Mouse (Mus musculus) intestine, embryonic 16.5 days (tissue): ENCODE results near the gene Gm42878. TPM values are rescaled to one million over a fixed set of nuclear protein-coding genes. Genes with fewer than 3 reads are reported as not detected.

Source experiments
- ATAC-seq: fragments of 200-750 bp; cut with Nextera tagmentation; 2 replicates; pipeline ENCODE4 v1.8.0; 2017; ENCODE audit warnings: moderate TSS enrichment, moderate library complexity
- H3K27ac ChIP-seq: fragments of 300-500 bp; sonication (generic); 2 replicates; pipeline ENCODE4 v1.5.1; 2014; ENCODE audit warnings: mild to moderate bottlenecking, low read length
- H3K27me3 ChIP-seq: fragments of 300-500 bp; sonication (generic); replicated peaks from 2 replicates; pipeline ENCODE4 v1.6.1; 2014; ENCODE audit warnings: low read length, control low read depth, mixed read lengths; ENCODE audit not compliant: control insufficient read depth, insufficient read depth
- H3K36me3 ChIP-seq: fragments of 300-500 bp; sonication (generic); 2 replicates; pipeline ENCODE4 v1.6.1; 2014; ENCODE audit warnings: low read length, control low read depth; ENCODE audit not compliant: control insufficient read depth, insufficient read depth
- H3K4me1 ChIP-seq: fragments of 300-500 bp; sonication (generic); 2 replicates; pipeline ENCODE4 v1.6.1; 2014; ENCODE audit warnings: low read length, control low read depth, mixed read lengths; ENCODE audit not compliant: control insufficient read depth, insufficient read depth
- H3K4me2 ChIP-seq: fragments of 300-500 bp; sonication (generic); 2 replicates; pipeline ENCODE4 v1.6.1; 2014; ENCODE audit warnings: low read depth, low read length, control low read depth
- H3K4me3 ChIP-seq: fragments of 300-500 bp; sonication (generic); 2 replicates; pipeline ENCODE4 v1.5.1; 2014; ENCODE audit warnings: mild to moderate bottlenecking, low read length
- H3K9ac ChIP-seq: fragments of 300-500 bp; sonication (generic); 2 replicates; pipeline ENCODE4 v1.6.1; 2014; ENCODE audit warnings: low read depth, low read length
- H3K9me3 ChIP-seq: fragments of 300-500 bp; sonication (generic); 2 replicates; pipeline ENCODE4 v1.6.1; 2016; ENCODE audit warnings: low read length, control low read depth; ENCODE audit not compliant: control insufficient read depth
- WGBS: fragments of 180-500 bp; shearing (Covaris S2); extraction: QIAGEN DNeasy Blood & Tissue Kit; methylation state at CpG from one replicate; pipeline ENCODE4 v1.1.7; 2014; 5-methylcytosine and 5-hydroxymethylcytosine counted together
- polyA plus RNA-seq: library from polyadenylated mRNA; unstranded; fragments of >200 nt; fragmentation: Nextera tagmentation; extraction: Ambion mirVana; gene quantifications from 2 replicates; pipeline ENCODE4 v1.2.1, GENCODE M21; 2015

The Gm42878 gene
- polyA plus RNA-seq, 1 experiment from 2014 or later = not detected

DNA sequence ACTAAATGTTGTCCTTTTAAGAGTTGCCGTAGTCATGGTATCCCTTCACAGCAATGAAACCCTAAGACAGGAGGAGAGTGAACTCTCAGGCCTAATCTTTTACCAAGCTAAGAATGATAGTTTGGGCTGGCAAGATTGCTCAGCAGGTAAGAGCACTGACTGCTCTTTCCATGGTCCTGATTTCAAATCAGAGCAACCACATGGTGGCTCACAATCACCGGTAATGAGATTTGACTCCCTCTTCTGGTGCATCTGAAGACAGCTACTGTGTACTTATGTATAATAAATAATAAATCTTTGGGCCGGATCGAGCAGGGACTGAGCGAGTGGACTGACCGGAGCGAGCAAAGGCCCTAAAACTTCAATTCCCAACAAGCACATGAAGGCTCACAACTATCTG, 4.0 kb downstream of the Gm42878 start:
- Histone ChIP-seq H3K9ac (no peak overlapping the region), H3K4me2 (no peak overlapping the region), H3K9me3 (no peaks in the 10 kb centered on the region), H3K4me1 (peaks cover 13% of the 10 kb centered on the region), H3K36me3 (0 out of 2 replicates have a peak, but pooled peaks cover 4% of the 10 kb centered on the region), H3K4me3 (no peak overlapping the region), H3K27me3 (no peaks in the 10 kb centered on the region), H3K27ac (no peak overlapping the region)
- no peak for ATAC-seq
- 73% methylated on average over 7 of the region's 7 CpGs for WGBS

DNA sequence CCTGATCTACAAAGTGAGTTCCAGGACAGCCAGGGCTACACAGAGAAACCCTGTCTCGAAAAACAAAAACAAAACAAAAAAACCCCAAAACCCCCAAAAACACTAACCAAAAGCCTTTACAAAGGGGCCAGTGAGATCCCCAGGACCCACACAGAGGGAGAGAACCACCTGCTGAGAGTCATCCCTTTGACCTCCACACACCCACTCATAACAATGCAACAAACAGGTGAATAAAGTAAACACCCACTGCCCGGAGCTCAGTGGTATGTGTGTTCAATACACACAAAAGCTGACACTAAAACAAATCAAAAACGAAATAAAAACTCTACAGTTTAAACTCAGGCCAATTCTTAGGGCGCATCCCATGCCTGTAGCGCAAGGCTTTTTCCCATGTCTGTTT, 5.2 kb downstream of the Gm42878 start:
- Histone ChIP-seq H3K9me3 (no peaks in the 10 kb centered on the region), H3K4me3 (no peak overlapping the region), H3K27me3 (no peaks in the 10 kb centered on the region), H3K36me3 (peaks cover 8% of the 10 kb centered on the region; the same call in 1 of the 2 replicates), H3K9ac (no peak overlapping the region), H3K27ac (no peak overlapping the region), H3K4me1 (peaks cover 13% of the 10 kb centered on the region), H3K4me2 (no peak overlapping the region)
- ATAC-seq = no peak
- WGBS = 86% methylated on average over 5 of the region's 5 CpGs

DNA sequence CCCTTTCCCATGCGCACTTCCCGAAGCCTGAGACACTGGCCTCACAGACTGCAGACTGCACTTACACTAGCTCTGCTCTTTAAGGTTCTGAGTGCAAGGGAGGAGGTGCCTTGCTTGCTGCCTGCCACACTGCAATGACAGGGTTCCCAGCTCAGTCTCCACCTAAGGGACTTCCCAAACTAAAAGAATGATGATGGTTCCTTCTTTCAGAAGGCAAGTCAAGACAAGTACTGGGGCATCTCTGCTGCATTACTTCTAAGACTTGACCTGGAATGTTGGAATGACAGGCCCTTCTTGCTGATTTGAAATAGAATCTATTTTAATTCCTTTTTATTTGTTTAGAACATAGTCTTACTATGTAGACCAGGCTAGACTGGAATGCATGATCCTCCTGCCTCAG, 7.7 kb downstream of the Gm42878 start:
- ATAC-seq = no peak
- Histone ChIP-seq H3K27me3 (no peaks in the 10 kb centered on the region), H3K4me2 (no peak overlapping the region), H3K4me3 (no peak overlapping the region), H3K4me1 (0 out of 2 replicates have a peak, but pooled peaks cover 2% of the 10 kb centered on the region), H3K27ac (no peak overlapping the region), H3K36me3 (peaks cover 13% of the 10 kb centered on the region; the same call in 1 of the 2 replicates), H3K9me3 (no peaks in the 10 kb centered on the region), H3K9ac (no peak overlapping the region)
- WGBS = 84% methylated on average over 2 of the region's 2 CpGs

DNA sequence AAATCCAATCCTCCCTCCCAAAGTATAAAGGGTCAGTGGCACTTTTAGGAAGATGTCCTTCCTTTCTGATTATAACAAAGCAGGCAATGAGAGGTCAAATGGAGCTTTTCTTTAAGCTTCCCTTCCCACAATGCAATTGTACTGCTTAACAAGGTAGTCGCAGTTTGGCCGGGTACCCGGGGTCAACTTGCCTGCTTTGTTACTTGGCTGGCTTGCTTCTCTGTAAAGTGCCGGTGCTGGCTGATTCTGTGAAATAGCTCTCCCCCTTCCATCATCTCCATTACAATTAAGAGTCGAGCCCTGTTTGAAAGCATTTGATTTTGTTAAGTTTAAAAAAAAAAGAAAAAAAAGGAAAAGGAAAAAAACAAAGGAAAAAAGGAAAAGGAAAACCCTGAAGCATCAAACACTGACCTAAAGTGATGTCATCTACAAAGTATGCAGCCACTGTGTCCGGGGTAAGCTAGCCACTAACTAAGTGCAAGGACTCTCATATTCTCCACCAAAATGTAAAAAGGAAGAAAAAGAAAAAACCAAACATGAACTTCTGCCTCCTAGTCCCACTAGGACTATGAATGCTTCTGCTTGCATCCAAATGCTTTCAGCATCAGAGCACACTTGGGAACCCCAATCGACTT, 8.2 kb downstream of the Gm42878 start:
- 69% methylated on average over 7 of the region's 7 CpGs for WGBS
- Histone ChIP-seq H3K27me3 (no peaks in the 10 kb centered on the region), H3K4me1 (no peaks in the 10 kb centered on the region), H3K27ac (no peak overlapping the region), H3K4me3 (no peak overlapping the region), H3K4me2 (no peak overlapping the region), H3K36me3 (peaks cover 17% of the 10 kb centered on the region), H3K9ac (no peak overlapping the region), H3K9me3 (no peaks in the 10 kb centered on the region)
- ATAC-seq = no peak

DNA sequence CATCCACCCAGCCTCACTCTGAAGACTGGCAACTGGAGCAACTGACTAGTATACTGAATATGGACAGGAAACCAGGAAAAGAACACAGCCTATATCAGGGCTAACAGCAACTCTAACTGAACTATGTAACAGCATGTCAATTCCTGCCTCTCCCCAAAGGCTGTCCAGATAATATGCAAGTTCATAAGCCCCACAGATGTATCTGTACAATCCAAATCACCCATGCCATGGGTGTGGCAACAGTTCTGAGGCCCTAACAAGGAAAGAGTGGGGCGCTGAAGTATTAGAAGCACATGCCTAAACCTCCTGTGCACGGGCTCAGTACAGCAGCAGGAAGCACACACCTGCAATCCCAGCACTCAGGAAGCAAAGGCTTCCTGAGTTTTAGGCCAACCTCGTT, 10.2 kb downstream of the Gm42878 start:
- Histone ChIP-seq H3K36me3 (peaks cover 18% of the 10 kb centered on the region), H3K4me1 (no peaks in the 10 kb centered on the region), H3K27ac (no peak overlapping the region), H3K4me3 (no peak overlapping the region), H3K27me3 (no peaks in the 10 kb centered on the region), H3K4me2 (no peak overlapping the region), H3K9ac (no peak overlapping the region), H3K9me3 (no peaks in the 10 kb centered on the region)
- WGBS = 84% methylated on average over 3 of the region's 3 CpGs
- ATAC-seq = no peak

DNA sequence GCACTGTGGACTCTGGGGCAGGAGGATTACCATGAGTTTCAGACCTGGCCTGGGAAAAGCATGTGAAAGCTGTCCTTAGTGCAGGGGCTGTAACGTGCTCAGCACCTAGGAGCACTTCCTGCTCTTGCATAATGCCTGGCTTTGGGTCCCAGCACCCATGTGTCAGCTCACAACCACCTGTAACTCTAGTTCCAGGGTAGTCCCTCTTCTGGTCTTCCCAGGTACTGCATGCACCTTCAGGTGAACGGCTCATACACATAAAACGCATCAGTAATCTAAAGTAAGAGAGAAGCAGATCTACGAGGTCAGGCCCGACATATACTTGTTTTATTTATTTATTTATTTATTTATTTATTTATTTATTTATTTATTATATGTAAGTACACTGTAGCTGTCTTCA, 10.8 kb downstream of the Gm42878 start:
- 93% methylated on average over 5 of the region's 5 CpGs for WGBS
- Histone ChIP-seq H3K27me3 (no peaks in the 10 kb centered on the region), H3K36me3 (peaks cover 24% of the 10 kb centered on the region), H3K27ac (no peak overlapping the region), H3K9me3 (no peaks in the 10 kb centered on the region), H3K4me1 (no peaks in the 10 kb centered on the region), H3K4me3 (no peak overlapping the region), H3K9ac (no peak overlapping the region), H3K4me2 (no peak overlapping the region)
- ATAC-seq = no peak

DNA sequence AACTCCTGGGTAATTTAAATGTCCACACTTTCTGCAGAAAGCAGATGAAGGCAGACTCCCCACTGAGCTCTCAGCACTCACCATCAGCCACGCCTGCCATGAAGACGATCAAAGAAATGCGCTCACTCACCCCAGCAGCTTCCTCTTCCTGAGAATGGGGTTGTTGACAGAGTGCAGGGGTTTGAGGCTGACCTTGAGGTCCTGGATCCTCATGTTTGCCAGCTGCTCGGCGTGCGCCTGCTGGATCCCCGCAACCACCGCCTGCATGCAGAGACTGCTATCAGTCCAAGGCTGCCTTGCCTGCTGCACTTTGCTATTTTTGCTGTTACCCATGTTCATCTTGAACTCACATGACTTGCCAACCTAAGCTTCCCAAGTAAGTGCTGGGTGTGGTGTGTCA, 18.3 kb downstream of the Gm42878 start:
- Histone ChIP-seq H3K4me3 (no peak overlapping the region), H3K9ac (no peak overlapping the region), H3K4me1 (no peaks in the 10 kb centered on the region), H3K9me3 (no peaks in the 10 kb centered on the region), H3K4me2 (no peak overlapping the region), H3K27me3 (no peaks in the 10 kb centered on the region), H3K27ac (no peak overlapping the region), H3K36me3 (peaks cover 28% of the 10 kb centered on the region)
- no peak for ATAC-seq
- 75% methylated on average over 8 of the region's 8 CpGs for WGBS

DNA sequence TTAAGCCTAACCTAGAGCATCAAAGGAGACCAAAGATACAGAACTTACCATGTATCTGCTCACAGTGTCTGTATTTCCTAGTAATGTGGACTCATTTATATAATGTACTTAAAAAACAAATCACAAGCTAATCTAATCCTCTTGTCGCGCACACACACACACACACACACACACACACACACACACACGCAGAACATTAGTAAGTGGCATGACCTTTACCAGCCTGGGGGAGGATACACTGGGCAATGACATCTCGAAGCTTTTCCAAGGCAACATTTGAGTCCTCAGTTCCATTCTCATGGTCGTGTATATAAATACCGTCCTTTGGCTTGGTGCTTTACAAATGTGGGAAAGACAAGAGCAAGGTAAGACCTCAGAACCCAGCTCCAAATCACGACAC, 18.8 kb downstream of the Gm42878 start:
- no peak overlapping the region for H3K4me2 ChIP-seq
- H3K27ac ChIP-seq = no peak overlapping the region
- H3K9ac ChIP-seq = no peak overlapping the region
- H3K27me3 ChIP-seq = no peaks in the 10 kb centered on the region
- ATAC-seq = no peak
- WGBS = 90% methylated on average over 7 of the region's 7 CpGs
- no peak overlapping the region for H3K4me3 ChIP-seq
- no peaks in the 10 kb centered on the region for H3K4me1 ChIP-seq
- H3K9me3 ChIP-seq = no peaks in the 10 kb centered on the region
- H3K36me3 ChIP-seq = peaks cover 28% of the 10 kb centered on the region

DNA sequence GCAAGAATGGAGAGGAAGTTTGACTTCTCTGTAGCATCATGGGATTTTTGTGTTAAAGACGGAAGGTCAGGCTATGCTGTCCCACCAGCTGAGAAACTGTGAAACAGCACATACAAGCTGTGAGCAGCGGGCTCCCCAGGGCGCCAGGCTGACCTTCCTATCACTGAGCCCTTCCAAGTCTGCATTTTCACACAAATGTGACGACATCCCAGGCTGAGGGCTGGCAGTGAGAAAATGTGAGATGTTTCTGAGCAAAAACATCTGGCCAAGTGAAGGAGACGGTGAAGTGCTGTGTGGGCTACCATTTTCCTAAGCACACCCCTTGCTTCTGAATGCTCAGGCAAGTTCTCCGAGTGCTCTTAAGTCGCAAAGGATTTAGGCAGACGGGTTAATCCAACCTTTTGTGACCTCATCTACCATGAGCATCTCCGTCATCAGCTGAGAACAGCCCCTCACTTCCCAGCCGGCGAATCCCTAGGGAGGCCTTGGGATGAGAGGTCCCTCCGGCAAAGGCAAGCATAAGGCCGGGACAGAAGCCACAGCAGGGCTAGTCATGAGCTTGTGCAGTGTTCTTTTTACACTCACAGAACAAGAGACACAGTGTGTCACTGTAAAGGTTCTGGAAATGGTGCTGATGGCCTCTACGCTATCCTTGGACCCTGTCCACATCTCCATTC, 19.4 kb downstream of the Gm42878 start:
- H3K4me1 ChIP-seq = no peaks in the 10 kb centered on the region
- H3K36me3 ChIP-seq = peaks cover 28% of the 10 kb centered on the region
- H3K27me3 ChIP-seq = no peaks in the 10 kb centered on the region
- H3K4me2 ChIP-seq = no peak overlapping the region
- H3K27ac ChIP-seq = no peak overlapping the region
- H3K4me3 ChIP-seq = no peak overlapping the region
- ATAC-seq = no peak
- H3K9me3 ChIP-seq = no peaks in the 10 kb centered on the region
- no peak overlapping the region for H3K9ac ChIP-seq
- WGBS = 85% methylated on average over 14 of the region's 14 CpGs
